Mouse (Mus musculus): ENCODE measurements at regions not wholly inside any gene's neighbourhood (a gene's known extent, or its start where the extent isn't known, plus 50 kb on each side); places are given as distances from the start of the nearest gene placed in this dataset.
A peak's percentile ranks its signal among the peaks of the same experiment; 100 is the strongest.
"Not testable (repeated sequence)": the region's sequence is repeated elsewhere in the genome, so short reads cannot be mapped to it uniquely, and the experiment has no call there.

DNA sequence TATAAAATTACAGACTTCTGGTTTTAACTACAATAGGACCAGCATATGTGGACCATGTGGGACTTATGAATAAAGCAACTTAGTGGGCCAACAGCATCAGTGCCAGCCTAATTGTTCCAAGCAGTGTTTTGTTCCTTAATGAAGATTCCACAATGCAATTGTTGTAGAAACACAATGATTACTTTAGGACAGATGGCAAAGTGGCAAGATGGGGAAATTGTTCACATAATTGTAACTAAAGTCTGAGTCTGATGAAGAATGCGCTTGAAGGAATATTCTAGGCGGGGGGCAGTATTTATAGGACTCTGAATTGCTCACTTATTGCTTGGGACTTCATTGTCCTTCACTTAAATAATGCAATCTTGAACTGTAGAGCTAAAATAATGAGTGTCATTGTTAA, 253.4 kb upstream of the Kcnj3 start:
- Histone ChIP-seq H3K4me1 (replicated peaks) (no peaks in the 10 kb centered on the region), H3K9ac (replicated peaks) (no peak overlapping the region), H3K27ac (no peak overlapping the region), H3K9me3 (no peaks in the 10 kb centered on the region), H3K36me3 (no peaks in the 10 kb centered on the region), H3K27me3 (no peaks in the 10 kb centered on the region), H3K4me3 (replicated peaks) (no peak overlapping the region), H3K4me2 (replicated peaks) (no peak overlapping the region)
- ATAC-seq: no peak
- WGBS: 80% methylated on average over 2 of the region's 2 CpGs

GRCm38 (mm10) chr2:55206891-55207290, 228.9 kb upstream of the Kcnj3 start:
- 91% methylated on average over 1 of the region's 1 CpGs for WGBS
- H3K36me3 ChIP-seq: no peaks in the 10 kb centered on the region

GRCm38 (mm10) chr2:55208620-55209019, 227.2 kb upstream of the Kcnj3 start:
- no peaks in the 10 kb centered on the region for H3K4me1 ChIP-seq (replicated peaks)
- no peaks in the 10 kb centered on the region for H3K36me3 ChIP-seq
- H3K27ac ChIP-seq: no peak overlapping the region
- 94% methylated on average over 2 of the region's 2 CpGs for WGBS
- H3K27me3 ChIP-seq: no peaks in the 10 kb centered on the region
- no peak overlapping the region for H3K9ac ChIP-seq (replicated peaks)
- H3K9me3 ChIP-seq: no peaks in the 10 kb centered on the region
- H3K4me3 ChIP-seq (replicated peaks): no peak overlapping the region
- ATAC-seq: no peak
- no peak overlapping the region for H3K4me2 ChIP-seq (replicated peaks)

More at GRCm38 (mm10) chr2:55206891-55207290, 228.9 kb upstream of the Kcnj3 start:
- Histone ChIP-seq H3K4me1 (replicated peaks) (no peaks in the 10 kb centered on the region), H3K27me3 (no peaks in the 10 kb centered on the region), H3K4me2 (replicated peaks) (no peak overlapping the region), H3K4me3 (replicated peaks) (no peak overlapping the region), H3K9ac (replicated peaks) (no peak overlapping the region), H3K27ac (no peak overlapping the region), H3K9me3 (no peaks in the 10 kb centered on the region)
- no peak for ATAC-seq

DNA sequence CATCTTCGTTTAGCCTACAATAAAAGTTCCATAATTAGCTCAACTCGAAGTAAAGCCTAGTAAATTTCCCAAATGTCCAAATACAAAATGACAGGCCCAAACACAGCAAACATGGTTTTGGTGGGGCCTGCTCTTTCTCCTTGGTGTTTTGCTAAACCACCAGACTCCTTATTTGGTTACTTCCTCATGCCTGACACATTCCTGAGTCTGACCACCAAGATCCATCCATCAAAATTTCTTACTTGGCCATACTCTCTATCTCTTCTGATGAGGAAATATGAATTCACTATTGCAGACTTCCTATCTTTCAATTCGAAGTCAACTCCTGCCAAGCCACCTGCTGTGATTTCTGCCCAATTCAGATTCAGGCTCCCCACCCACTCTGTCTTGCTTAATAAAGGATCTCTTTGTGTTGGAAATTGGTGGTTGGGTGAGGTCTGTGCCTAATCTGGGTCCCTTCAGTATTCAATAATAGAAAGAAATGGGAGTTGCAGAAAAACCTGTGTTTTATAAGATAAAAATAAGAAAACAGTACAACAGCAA, 225.9 kb upstream of the Kcnj3 start:
- 62% methylated on average over 3 of the region's 3 CpGs for WGBS

GRCm38 (mm10) chr2:55211281-55211680, 224.5 kb upstream of the Kcnj3 start:
- H3K4me1 ChIP-seq (replicated peaks): no peaks in the 10 kb centered on the region
- H3K27ac ChIP-seq: no peak overlapping the region
- H3K4me3 ChIP-seq (replicated peaks): no peak overlapping the region
- no peaks in the 10 kb centered on the region for H3K9me3 ChIP-seq
- H3K9ac ChIP-seq (replicated peaks): no peak overlapping the region
- no peaks in the 10 kb centered on the region for H3K36me3 ChIP-seq
- 87% methylated on average over 2 of the region's 2 CpGs for WGBS
- H3K27me3 ChIP-seq: no peaks in the 10 kb centered on the region
- no peak overlapping the region for H3K4me2 ChIP-seq (replicated peaks)
- no peak for ATAC-seq

More for the DNA sequence above, 225.9 kb upstream of the Kcnj3 start:
- H3K9ac ChIP-seq (replicated peaks): no peak overlapping the region
- H3K27ac ChIP-seq: no peak overlapping the region
- no peak overlapping the region for H3K4me2 ChIP-seq (replicated peaks)
- no peak overlapping the region for H3K4me3 ChIP-seq (replicated peaks)
- H3K9me3 ChIP-seq: no peaks in the 10 kb centered on the region
- no peaks in the 10 kb centered on the region for H3K4me1 ChIP-seq (replicated peaks)
- ATAC-seq: no peak
- no peaks in the 10 kb centered on the region for H3K27me3 ChIP-seq
- no peaks in the 10 kb centered on the region for H3K36me3 ChIP-seq

DNA sequence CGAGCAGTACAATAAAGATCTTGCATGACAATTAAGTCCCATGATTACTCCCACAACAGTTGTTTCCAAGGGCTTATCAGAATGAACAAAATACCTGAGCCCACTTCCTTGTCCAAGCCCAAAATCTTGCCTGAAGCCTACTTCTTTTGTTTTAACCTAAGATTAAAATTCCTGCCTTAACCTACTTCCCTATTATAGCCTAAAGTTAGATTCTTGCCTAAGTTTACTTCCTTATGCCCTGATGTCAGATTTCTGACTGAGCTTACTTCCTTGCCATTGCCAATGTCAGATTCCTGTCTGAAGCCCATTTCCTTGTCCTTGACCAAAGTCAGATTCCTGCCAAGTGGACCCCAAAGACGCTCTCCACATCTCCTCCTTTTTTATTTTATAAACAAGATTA, 213.7 kb upstream of the Kcnj3 start:
- no peaks in the 10 kb centered on the region for H3K36me3 ChIP-seq
- no peaks in the 10 kb centered on the region for H3K27me3 ChIP-seq
- no peak for ATAC-seq
- H3K4me1 ChIP-seq (replicated peaks): no peaks in the 10 kb centered on the region
- no peak overlapping the region for H3K9ac ChIP-seq (replicated peaks)
- no peak overlapping the region for H3K27ac ChIP-seq
- no peaks in the 10 kb centered on the region for H3K9me3 ChIP-seq
- H3K4me3 ChIP-seq (replicated peaks): no peak overlapping the region
- no peak overlapping the region for H3K4me2 ChIP-seq (replicated peaks)
- 80% methylated on average over 2 of the region's 2 CpGs for WGBS

DNA sequence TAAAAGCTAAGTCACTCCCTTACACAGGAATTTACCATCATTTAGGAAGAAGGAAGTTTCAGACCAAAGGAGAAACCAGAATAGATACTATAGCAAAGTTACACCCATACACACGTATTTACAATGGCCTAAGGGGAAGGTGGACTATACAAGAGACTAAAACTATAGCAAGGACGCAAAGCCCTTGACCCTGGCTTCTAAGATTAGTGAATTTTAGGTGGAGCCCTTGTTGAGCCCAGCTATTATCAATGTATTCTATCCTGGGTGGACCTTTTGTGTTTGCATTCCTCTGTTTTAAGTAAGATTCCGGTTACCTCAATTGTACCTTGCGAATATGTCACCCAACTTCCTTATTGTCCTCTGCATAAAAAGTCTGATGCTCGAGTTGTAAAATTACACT, 213.0 kb upstream of the Kcnj3 start:
- H3K4me1 ChIP-seq (replicated peaks); H3K4me3 ChIP-seq (replicated peaks); H3K27me3 ChIP-seq; H3K36me3 ChIP-seq; ATAC-seq; H3K9ac ChIP-seq (replicated peaks); H3K9me3 ChIP-seq; H3K4me2 ChIP-seq (replicated peaks); H3K27ac ChIP-seq: not testable (repeated sequence)
- whole genome bisulfite sequencing: 85% methylated on average over 5 of the region's 5 CpGs

DNA sequence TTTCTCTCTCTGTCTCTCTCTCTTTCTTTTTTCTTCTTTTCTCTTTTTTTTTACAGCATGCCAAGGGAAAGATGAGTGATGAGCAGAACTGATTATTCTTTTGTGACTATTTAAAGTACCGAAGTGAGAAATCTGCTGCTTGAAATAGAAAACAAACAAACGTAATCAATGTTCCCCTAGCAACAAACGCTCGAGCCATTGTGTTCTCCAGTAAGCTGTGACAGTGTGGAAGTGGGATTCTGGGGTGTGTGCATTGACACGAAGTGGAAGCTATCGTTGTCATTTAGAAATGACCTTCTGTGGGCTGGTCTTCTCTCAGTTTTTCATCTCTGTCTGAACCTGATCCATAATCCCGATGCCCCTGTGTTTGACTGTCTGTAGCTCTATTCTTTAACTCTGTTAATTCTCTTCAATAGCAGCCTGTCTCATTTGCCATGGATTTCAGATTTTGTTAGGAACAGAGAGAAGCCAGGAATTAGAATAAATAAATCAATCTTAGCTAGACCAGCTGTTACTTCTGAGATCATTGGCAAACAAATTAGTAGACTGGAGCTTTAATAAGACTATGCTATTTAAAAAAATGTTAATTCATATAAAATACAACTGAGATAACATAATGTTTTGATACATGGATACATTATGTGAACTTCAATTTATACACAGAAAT, 207.5 kb upstream of the Kcnj3 start:
- Histone ChIP-seq H3K27ac (no peak overlapping the region), H3K4me2 (replicated peaks) (no peak overlapping the region), H3K4me3 (replicated peaks) (no peak overlapping the region), H3K9me3 (no peaks in the 10 kb centered on the region), H3K36me3 (no peaks in the 10 kb centered on the region), H3K27me3 (no peaks in the 10 kb centered on the region), H3K9ac (replicated peaks) (no peak overlapping the region), H3K4me1 (replicated peaks) (no peaks in the 10 kb centered on the region)
- ATAC-seq: no peak; the same call in 1 of the 2 replicates
- 49% methylated on average over 7 of the region's 7 CpGs for WGBS

- no peak overlapping the region for H3K27ac ChIP-seq
- ATAC-seq: no peak
These were observed 203.9 kb upstream of the Kcnj3 start for GRCm38 (mm10) chr2:55231841-55232240.

DNA sequence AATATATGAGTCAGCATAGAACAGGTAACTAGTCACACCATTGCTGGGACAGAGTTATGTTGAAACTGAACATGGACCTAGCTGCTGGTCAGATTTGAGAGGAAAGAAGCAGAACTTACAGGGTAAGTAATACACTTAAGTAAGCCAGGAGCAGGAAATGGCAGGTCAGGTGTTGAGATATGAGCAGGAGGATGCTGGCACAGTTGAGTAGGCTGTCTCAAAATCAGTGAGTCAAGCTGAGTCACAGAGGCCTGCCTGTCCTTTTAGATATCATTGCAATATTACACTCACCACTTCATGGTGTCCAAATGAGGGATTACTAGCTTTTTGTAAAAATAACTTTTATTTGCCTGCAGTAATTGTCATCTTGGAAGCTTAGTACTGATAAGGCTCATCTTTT, 182.6 kb upstream of the Kcnj3 start:
- H3K9me3 ChIP-seq: no peaks in the 10 kb centered on the region
- no peak overlapping the region for H3K9ac ChIP-seq (replicated peaks)
- no peaks in the 10 kb centered on the region for H3K4me1 ChIP-seq (replicated peaks)
- H3K36me3 ChIP-seq: no peaks in the 10 kb centered on the region
- H3K4me3 ChIP-seq (replicated peaks): no peak overlapping the region
- H3K4me2 ChIP-seq (replicated peaks): no peak overlapping the region
- ATAC-seq: no peak
- H3K27me3 ChIP-seq: no peaks in the 10 kb centered on the region
- H3K27ac ChIP-seq: no peak overlapping the region

More at GRCm38 (mm10) chr2:55231841-55232240, 203.9 kb upstream of the Kcnj3 start:
- Histone ChIP-seq H3K4me3 (replicated peaks) (no peak overlapping the region), H3K9me3 (no peaks in the 10 kb centered on the region), H3K9ac (replicated peaks) (no peak overlapping the region), H3K36me3 (no peaks in the 10 kb centered on the region), H3K4me1 (replicated peaks) (no peaks in the 10 kb centered on the region), H3K4me2 (replicated peaks) (no peak overlapping the region), H3K27me3 (no peaks in the 10 kb centered on the region)
- WGBS: 68% methylated on average over 2 of the region's 2 CpGs

DNA sequence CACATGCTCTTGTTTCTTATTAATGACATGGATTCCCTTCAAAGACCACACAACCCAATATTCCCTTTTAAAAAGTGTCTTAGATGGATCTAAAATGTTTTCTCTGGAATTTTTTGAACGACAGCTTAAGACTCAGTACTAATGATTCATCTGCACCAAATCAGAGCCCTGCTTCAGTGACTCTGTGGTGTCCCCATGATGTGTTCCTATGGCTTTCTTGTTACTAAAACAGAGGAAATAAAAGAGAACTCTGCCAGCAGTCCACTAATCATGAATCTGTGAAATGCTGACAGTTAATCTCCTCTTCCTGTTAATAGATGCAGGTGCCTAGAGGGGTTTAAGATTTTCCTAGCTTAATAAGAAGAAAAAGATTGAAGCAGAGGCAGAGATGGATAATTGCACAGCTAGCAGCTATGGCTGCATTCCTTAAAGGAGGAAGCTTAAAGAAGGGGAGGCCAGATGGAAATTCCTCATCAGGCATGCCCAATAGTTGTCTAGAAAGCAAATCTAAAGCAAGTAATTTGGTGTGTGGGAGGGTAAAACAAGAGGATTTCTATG, 173.0 kb upstream of the Kcnj3 start:
- Histone ChIP-seq H3K27ac (peak overlapping the region; percentile 58), H3K36me3 (no peaks in the 10 kb centered on the region), H3K27me3 (no peaks in the 10 kb centered on the region), H3K4me3 (replicated peaks) (no peak overlapping the region), H3K9me3 (no peaks in the 10 kb centered on the region), H3K4me1 (replicated peaks) (no peaks in the 10 kb centered on the region), H3K4me2 (replicated peaks) (no peak overlapping the region), H3K9ac (replicated peaks) (no peak overlapping the region)
- 31% methylated on average over 1 of the region's 1 CpGs for WGBS
- ATAC-seq: no peak

GRCm38 (mm10) chr2:55263847-55264449, 171.8 kb upstream of the Kcnj3 start:
- H3K27me3 ChIP-seq: no peaks in the 10 kb centered on the region
- H3K4me3 ChIP-seq (replicated peaks): no peak overlapping the region
- no peaks in the 10 kb centered on the region for H3K9me3 ChIP-seq
- H3K27ac ChIP-seq: no peak overlapping the region
- H3K4me1 ChIP-seq (replicated peaks): no peaks in the 10 kb centered on the region
- no peak overlapping the region for H3K9ac ChIP-seq (replicated peaks)
- no peak overlapping the region for H3K4me2 ChIP-seq (replicated peaks)
- WGBS: 76% methylated on average over 1 of the region's 2 CpGs
- ATAC-seq: peak; percentile 77
- no peaks in the 10 kb centered on the region for H3K36me3 ChIP-seq
